Mouse (Mus musculus): Measurements from ENCODE around the gene Fgf10. TPM values are rescaled to one million over a fixed set of nuclear protein-coding genes. Genes with fewer than 3 reads are reported as not detected.

Fgf10 gene
- polyA plus RNA-seq, 1 experiment from 2014 or later, result 0.05 TPM

- ATAC-seq, result no peak
- no peaks in the 10 kb centered on the region for H3K4me1 ChIP-seq (ENCODE audit: insufficient read depth)
- H3K9me3 ChIP-seq (ENCODE audit: low read length), result no peaks in the 10 kb centered on the region
- no peak overlapping the region for H3K4me3 ChIP-seq (ENCODE audit: low read depth, low read length)
- no peaks in the 10 kb centered on the region for H3K27me3 ChIP-seq (ENCODE audit: insufficient read depth, low read length)
- DNase-seq, result no peak
- TF ChIP-seq CTCF (IDR thresholded peaks at IDR 0.05; ENCODE audit: low read depth) (no peak), EP300 (IDR thresholded peaks at IDR 0.05; ENCODE audit: low read depth) (no peak)
- no peaks in the 10 kb centered on the region for H3K36me3 ChIP-seq (replicated peaks; ENCODE audit: insufficient read depth, low read length)
- no peak overlapping the region for H3K27ac ChIP-seq (ENCODE audit: low read depth)
- H3K4me2 ChIP-seq (ENCODE audit: low read depth, low read length), result no peak overlapping the region
- H3K9ac ChIP-seq (replicated peaks), result no peak overlapping the region
These were observed 102.6 kb downstream of the Fgf10 start for GRCm38 (mm10) chr13:118772188-118772587.

GRCm38 (mm10) chr13:118775148-118775547 is 105.6 kb downstream of the Fgf10 start:
- Histone ChIP-seq H3K27ac (ENCODE audit: low read depth) (no peak overlapping the region), H3K4me2 (ENCODE audit: low read depth, low read length) (no peak overlapping the region), H3K9me3 (ENCODE audit: low read length) (no peaks in the 10 kb centered on the region), H3K4me1 (ENCODE audit: insufficient read depth) (no peaks in the 10 kb centered on the region), H3K9ac (replicated peaks) (no peak overlapping the region), H3K27me3 (ENCODE audit: insufficient read depth, low read length) (no peaks in the 10 kb centered on the region), H3K4me3 (ENCODE audit: low read depth, low read length) (no peak overlapping the region), H3K36me3 (replicated peaks; ENCODE audit: insufficient read depth, low read length) (no peaks in the 10 kb centered on the region)
- ATAC-seq (no peak), DNase-seq (no peak)
- TF ChIP-seq EP300 (IDR thresholded peaks at IDR 0.05; ENCODE audit: low read depth) (no peak), CTCF (IDR thresholded peaks at IDR 0.05; ENCODE audit: low read depth) (no peak)
- WGBS (ENCODE audit: insufficient replicate concordance), result 18% methylated on average over 1 of the region's 1 CpGs

GRCm38 (mm10) chr13:118779161-118779560 is 109.6 kb downstream of the Fgf10 start:
- Histone ChIP-seq H3K9ac (replicated peaks) (no peak overlapping the region), H3K9me3 (ENCODE audit: low read length) (no peaks in the 10 kb centered on the region), H3K4me2 (ENCODE audit: low read depth, low read length) (no peak overlapping the region), H3K36me3 (replicated peaks; ENCODE audit: insufficient read depth, low read length) (no peaks in the 10 kb centered on the region), H3K4me1 (ENCODE audit: insufficient read depth) (no peaks in the 10 kb centered on the region), H3K4me3 (ENCODE audit: low read depth, low read length) (no peak overlapping the region), H3K27ac (ENCODE audit: low read depth) (no peak overlapping the region), H3K27me3 (ENCODE audit: insufficient read depth, low read length) (no peaks in the 10 kb centered on the region)
- DNase-seq (no peak), ATAC-seq (no peak)
- TF ChIP-seq EP300 (IDR thresholded peaks at IDR 0.05; ENCODE audit: low read depth) (no peak), CTCF (IDR thresholded peaks at IDR 0.05; ENCODE audit: low read depth) (no peak)
- WGBS (ENCODE audit: insufficient replicate concordance), result 73% methylated on average over 2 of the region's 2 CpGs

GRCm38 (mm10) chr13:118791753-118792152 is 122.2 kb downstream of the Fgf10 start:
- ATAC-seq (no peak), DNase-seq (no peak)
- Histone ChIP-seq H3K9me3 (ENCODE audit: low read length) (no peaks in the 10 kb centered on the region), H3K4me1 (ENCODE audit: insufficient read depth) (no peaks in the 10 kb centered on the region), H3K9ac (replicated peaks) (no peak overlapping the region), H3K4me3 (ENCODE audit: low read depth, low read length) (no peak overlapping the region), H3K4me2 (ENCODE audit: low read depth, low read length) (no peak overlapping the region), H3K27me3 (ENCODE audit: insufficient read depth, low read length) (no peaks in the 10 kb centered on the region), H3K27ac (ENCODE audit: low read depth) (no peak overlapping the region), H3K36me3 (replicated peaks; ENCODE audit: insufficient read depth, low read length) (no peaks in the 10 kb centered on the region)
- WGBS (ENCODE audit: insufficient replicate concordance), result 56% methylated on average over 4 of the region's 4 CpGs
- TF ChIP-seq EP300 (IDR thresholded peaks at IDR 0.05; ENCODE audit: low read depth) (no peak), CTCF (IDR thresholded peaks at IDR 0.05; ENCODE audit: low read depth) (no peak)

GRCm38 (mm10) chr13:118792198-118792597 is 122.6 kb downstream of the Fgf10 start:
- Histone ChIP-seq H3K4me1 (ENCODE audit: insufficient read depth) (no peaks in the 10 kb centered on the region), H3K9ac (replicated peaks) (no peak overlapping the region), H3K36me3 (replicated peaks; ENCODE audit: insufficient read depth, low read length) (no peaks in the 10 kb centered on the region), H3K4me3 (ENCODE audit: low read depth, low read length) (no peak overlapping the region), H3K27ac (ENCODE audit: low read depth) (no peak overlapping the region), H3K9me3 (ENCODE audit: low read length) (no peaks in the 10 kb centered on the region), H3K27me3 (ENCODE audit: insufficient read depth, low read length) (no peaks in the 10 kb centered on the region), H3K4me2 (ENCODE audit: low read depth, low read length) (no peak overlapping the region)
- no peak for ATAC-seq
- WGBS (ENCODE audit: insufficient replicate concordance), result 39% methylated on average over 4 of the region's 4 CpGs
- TF ChIP-seq EP300 (IDR thresholded peaks at IDR 0.05; ENCODE audit: low read depth) (no peak), CTCF (IDR thresholded peaks at IDR 0.05; ENCODE audit: low read depth) (no peak)
- no peak for DNase-seq

- Histone ChIP-seq H3K27me3 (ENCODE audit: insufficient read depth, low read length) (no peaks in the 10 kb centered on the region), H3K4me3 (ENCODE audit: low read depth, low read length) (no peak overlapping the region), H3K27ac (ENCODE audit: low read depth) (no peak overlapping the region), H3K9me3 (ENCODE audit: low read length) (no peaks in the 10 kb centered on the region), H3K36me3 (replicated peaks; ENCODE audit: insufficient read depth, low read length) (no peaks in the 10 kb centered on the region), H3K4me2 (ENCODE audit: low read depth, low read length) (no peak overlapping the region), H3K9ac (replicated peaks) (no peak overlapping the region), H3K4me1 (ENCODE audit: insufficient read depth) (no peaks in the 10 kb centered on the region)
- DNase-seq (no peak), ATAC-seq (no peak)
- 79% methylated on average over 4 of the region's 4 CpGs for WGBS (ENCODE audit: insufficient replicate concordance)
- TF ChIP-seq EP300 (IDR thresholded peaks at IDR 0.05; ENCODE audit: low read depth), result no peak
- no peak for TF ChIP-seq CTCF (IDR thresholded peaks at IDR 0.05; ENCODE audit: low read depth)
These were observed 130.6 kb downstream of the Fgf10 start for GRCm38 (mm10) chr13:118800176-118800575.

- Histone ChIP-seq H3K4me1 (ENCODE audit: insufficient read depth) (no peaks in the 10 kb centered on the region), H3K4me2 (ENCODE audit: low read depth, low read length) (no peak overlapping the region), H3K4me3 (ENCODE audit: low read depth, low read length) (no peak overlapping the region), H3K36me3 (replicated peaks; ENCODE audit: insufficient read depth, low read length) (no peaks in the 10 kb centered on the region), H3K27ac (ENCODE audit: low read depth) (no peak overlapping the region), H3K9me3 (ENCODE audit: low read length) (no peaks in the 10 kb centered on the region), H3K9ac (replicated peaks) (no peak overlapping the region), H3K27me3 (ENCODE audit: insufficient read depth, low read length) (no peaks in the 10 kb centered on the region)
- no peak for DNase-seq
- 80% methylated on average over 3 of the region's 3 CpGs for WGBS (ENCODE audit: insufficient replicate concordance)
- no peak for ATAC-seq
- TF ChIP-seq EP300 (IDR thresholded peaks at IDR 0.05; ENCODE audit: low read depth), result no peak
- TF ChIP-seq CTCF (IDR thresholded peaks at IDR 0.05; ENCODE audit: low read depth), result no peak
These were observed 137.1 kb downstream of the Fgf10 start for GRCm38 (mm10) chr13:118806662-118807061.
